Mouse (Mus musculus) myocyte (in vitro differentiated cells): ENCODE data around the gene Vipas39. TPM values are rescaled to one million over a fixed set of nuclear protein-coding genes. Genes with fewer than 3 reads are reported as not detected.

Source experiments
- H3K27me3 ChIP-seq: one replicate; pipeline ENCODE4 v1.6.1; 2011; ENCODE audit not compliant: control insufficient read depth, insufficient read depth, insufficient read length
- H3K36me3 ChIP-seq: one replicate; pipeline ENCODE4 v1.6.1; 2011; ENCODE audit not compliant: control insufficient read depth, insufficient read depth
- H3K4me2 ChIP-seq: one replicate; pipeline ENCODE4 v1.6.1; 2011; ENCODE audit warnings: low read depth, control low read depth
- H3K4me3 ChIP-seq: one replicate; pipeline ENCODE4 v1.5.1; 2011; ENCODE audit warnings: mild to moderate bottlenecking, control low read depth, moderate library complexity
- H3K79me2 ChIP-seq: one replicate; pipeline ENCODE4 v1.6.1; 2011; ENCODE audit not compliant: control insufficient read depth, insufficient read depth
- H3ac ChIP-seq: one replicate; pipeline ENCODE4 v1.6.1; 2011; ENCODE audit not compliant: control insufficient read depth, insufficient read length
- CEBPB ChIP-seq: IDR thresholded peaks from 2 replicates; pipeline ENCODE4 v1.6.1; 2011; ENCODE audit warnings: mild to moderate bottlenecking, moderate library complexity; ENCODE audit not compliant: poor library complexity, insufficient read depth, severe bottlenecking
- E2F4 ChIP-seq: IDR thresholded peaks from one replicate; pipeline ENCODE4 v1.6.1; 2011; ENCODE audit warnings: mild to moderate bottlenecking, control low read depth, moderate library complexity; ENCODE audit not compliant: insufficient read depth
- MAX ChIP-seq: IDR thresholded peaks from one replicate; pipeline ENCODE4 v1.6.1; 2011; ENCODE audit warnings: low read depth, mild to moderate bottlenecking, control low read depth
- MYOD1 ChIP-seq, 3 experiments: IDR thresholded peaks; one replicate each; pipeline ENCODE4 v1.6.1; 2011; ENCODE audit warnings: control low read depth in 2 of 3, low read depth in 2 of 3, mild to moderate bottlenecking in 2 of 3, moderate library complexity in 1 of 3; ENCODE audit not compliant: insufficient read length in 2 of 3, control insufficient read depth in 1 of 3
- MYOG ChIP-seq, 3 experiments: IDR thresholded peaks; one replicate each; pipeline ENCODE4 v1.6.1; 2011; ENCODE audit warnings: control low read depth in 2 of 3, low read depth in 2 of 3, mild to moderate bottlenecking in 2 of 3; ENCODE audit not compliant: insufficient read length in 2 of 3, control insufficient read depth in 1 of 3, insufficient read depth in 1 of 3
- POLR2A ChIP-seq: IDR thresholded peaks from one replicate; pipeline ENCODE4 v1.6.1; 2011; ENCODE audit warnings: low read depth, mild to moderate bottlenecking, control low read depth, moderate library complexity; ENCODE audit not compliant: insufficient read length
- POLR2AphosphoS2 ChIP-seq: IDR thresholded peaks from one replicate; pipeline ENCODE4 v1.6.1; 2011; ENCODE audit warnings: low read depth, control low read depth; ENCODE audit not compliant: insufficient read length
- REST ChIP-seq: IDR thresholded peaks from one replicate; pipeline ENCODE4 v1.6.1; 2011; ENCODE audit warnings: mild to moderate bottlenecking, control low read depth, moderate library complexity; ENCODE audit not compliant: insufficient read depth, insufficient read length
- SRF ChIP-seq: IDR thresholded peaks from one replicate; pipeline ENCODE4 v1.6.1; 2011; ENCODE audit warnings: low read depth; ENCODE audit not compliant: control insufficient read depth, insufficient read length
- TCF12 ChIP-seq: IDR thresholded peaks from one replicate; pipeline ENCODE4 v1.6.1; 2011; ENCODE audit warnings: mild to moderate bottlenecking, control low read depth; ENCODE audit not compliant: poor library complexity, insufficient read depth, severe bottlenecking
- TCF3 ChIP-seq: IDR thresholded peaks from one replicate; pipeline ENCODE4 v1.6.1; 2011; ENCODE audit warnings: low read depth, control low read depth; ENCODE audit not compliant: insufficient read length
- USF1 ChIP-seq: IDR thresholded peaks from one replicate; pipeline ENCODE4 v1.6.1; 2011; ENCODE audit warnings: low read depth, mild to moderate bottlenecking, control low read depth, moderate library complexity
- polyA plus RNA-seq: library from polyadenylated mRNA; unstranded; fragments of >200 nt; fragmentation: generic; extraction: Trizol; gene quantifications from one replicate; pipeline ENCODE4 v1.2.1, GENCODE M21; 2012; ENCODE audit warnings: missing spikeins

The Vipas39 gene
- polyA plus RNA-seq, 1 experiment = 16.4 TPM

- Histone ChIP-seq H3K27me3 (no peaks in the 10 kb centered on the region), H3K4me3 (no peak overlapping the region), H3K79me2 (peaks cover 20% of the 10 kb centered on the region), H3ac (no peak overlapping the region), H3K4me2 (no peak overlapping the region), H3K36me3 (peaks cover 37% of the 10 kb centered on the region)
- TF ChIP-seq POLR2AphosphoS2 = no peak
Observed at GRCm38 (mm10) chr12:87260562-87260961, 5.5 kb downstream of the Vipas39 start.

GRCm38 (mm10) chr12:87256629-87257028, 9.4 kb downstream of the Vipas39 start:
- TF ChIP-seq POLR2AphosphoS2 = no peak
- Histone ChIP-seq H3K36me3 (peaks cover 47% of the 10 kb centered on the region), H3K4me3 (no peak overlapping the region), H3K79me2 (no peaks in the 10 kb centered on the region), H3K4me2 (no peak overlapping the region), H3K27me3 (no peaks in the 10 kb centered on the region), H3ac (no peak overlapping the region)

GRCm38 (mm10) chr12:87253878-87254277, 12.2 kb downstream of the Vipas39 start:
- H3K79me2 ChIP-seq = no peaks in the 10 kb centered on the region
- H3K36me3 ChIP-seq = peaks cover 57% of the 10 kb centered on the region
- TF ChIP-seq POLR2A = no peak
- no peak overlapping the region for H3K4me2 ChIP-seq
- no peaks in the 10 kb centered on the region for H3K27me3 ChIP-seq
- no peak overlapping the region for H3K4me3 ChIP-seq
- no peak overlapping the region for H3ac ChIP-seq

- no peak overlapping the region for H3K4me3 ChIP-seq
- peaks cover 60% of the 10 kb centered on the region for H3K36me3 ChIP-seq
- TF ChIP-seq MAX = no peak
- no peak for TF ChIP-seq MYOD1 (IDR thresholded peaks at IDR 0.05; ENCODE audit: control insufficient read depth in 1 of 3, insufficient read length in 2 of 3, low read depth in 2 of 3)
- no peak for TF ChIP-seq POLR2AphosphoS2
- no peak for TF ChIP-seq USF1
- no peak for TF ChIP-seq TCF12
- TF ChIP-seq MYOG (IDR thresholded peaks at IDR 0.05; ENCODE audit: control insufficient read depth in 1 of 3, insufficient read depth in 1 of 3, insufficient read length in 2 of 3, low read depth in 2 of 3) = no peak
- TF ChIP-seq SRF = no peak
- no peak for TF ChIP-seq REST
- no peak for TF ChIP-seq CEBPB
- no peak for TF ChIP-seq POLR2A
- TF ChIP-seq TCF3 = no peak
- TF ChIP-seq E2F4 = no peak
- H3K4me2 ChIP-seq = no peak overlapping the region
- no peak overlapping the region for H3ac ChIP-seq
- H3K27me3 ChIP-seq = no peaks in the 10 kb centered on the region
- H3K79me2 ChIP-seq = no peaks in the 10 kb centered on the region
Observed at GRCm38 (mm10) chr12:87250161-87250560, 15.9 kb downstream of the Vipas39 start.

- Histone ChIP-seq H3K4me2 (no peak within 1 kb of the TSS), H3K27me3 (no peaks in the 10 kb centered on the region), H3K4me3 (no peak within 1 kb of the TSS), H3ac (no peak within 1 kb of the TSS), H3K36me3 (peaks cover 22% of the 10 kb centered on the region), H3K79me2 (no peaks in the 10 kb centered on the region)
- no peak for TF ChIP-seq POLR2A
- TF ChIP-seq POLR2AphosphoS2 = no peak
- no peak for TF ChIP-seq TCF3
- TF ChIP-seq REST = no peak
- TF ChIP-seq USF1 = no peak
- no peak for TF ChIP-seq E2F4
Observed at GRCm38 (mm10) chr12:87238632-87239031, 27.4 kb downstream of the Vipas39 start, which contains the start of gene Noxred1. Gene Noxred1, minus strand, starts transcription at chr12:87238732.

GRCm38 (mm10) chr12:87236882-87237483, 29.1 kb downstream of the Vipas39 start:
- Histone ChIP-seq H3K79me2 (no peaks in the 10 kb centered on the region), H3K4me2 (no peak overlapping the region), H3ac (no peak overlapping the region), H3K36me3 (peaks cover 10% of the 10 kb centered on the region), H3K4me3 (no peak overlapping the region), H3K27me3 (no peaks in the 10 kb centered on the region)
- TF ChIP-seq POLR2AphosphoS2 (no peak), MAX (no peak), POLR2A (no peak), E2F4 (no peak), REST (no peak), TCF3 (no peak)
